25 mouse cellular contexts compared by ENCODE assay signal in the genomic region with DNA sequence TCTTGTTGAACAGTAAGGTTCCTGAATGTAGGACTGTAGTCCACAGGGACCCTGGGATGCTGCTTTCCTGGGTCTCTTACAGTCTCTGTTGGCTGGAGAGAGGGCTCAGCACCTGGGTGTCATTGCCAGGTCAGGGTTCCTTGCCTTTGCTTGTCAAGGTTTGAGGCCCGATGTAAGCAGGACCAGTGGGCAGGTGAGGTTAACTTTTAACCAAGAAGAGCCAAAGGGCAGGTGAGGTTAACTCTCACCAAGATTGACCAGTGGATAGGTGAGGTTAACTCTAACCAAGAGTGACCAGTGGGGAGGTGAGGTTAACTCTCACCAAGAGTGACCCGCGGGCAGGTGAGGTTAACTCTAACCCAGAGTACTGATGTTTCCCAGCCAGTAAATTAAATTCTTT. TPM values are rescaled to one million over a fixed set of nuclear protein-coding genes. Genes with fewer than 3 reads are reported as not detected.
A peak's percentile ranks its signal among the peaks of the same experiment; 100 is the strongest.
DNase-seq lines count a peak whose midpoint lies in the region; ATAC-seq and TF ChIP-seq lines count a peak whose summit lies in the region.
"Had no signal": no experiment of that assay in that cellular context is flagged by ENCODE, and none has a peak within 500 bp of the region (broad histone marks: within the 10 kb centered on the region; RNA-seq: fewer than 3 reads in every experiment).

No protein-coding gene starts in this region.

- peaks cover 2% of the 10 kb centered on the region; the same call in 1 of the 2 replicates for H3K4me1 ChIP-seq in liver, embryonic 16.5 days (ENCODE audit: control insufficient read depth, low read depth, low read length)
- H3K4me1 ChIP-seq in liver, postnatal 0 days (ENCODE audit: insufficient read depth): peaks cover 20% of the 10 kb centered on the region
- H3K4me1 ChIP-seq: forebrain, embryonic 13.5 days had no signal

- H3K4me2 ChIP-seq in liver, embryonic 16.5 days (ENCODE audit: low read depth, low read length): no peak overlapping the region
- H3K4me2 ChIP-seq in liver, postnatal 0 days (ENCODE audit: low read depth, low read length): no peak overlapping the region
- H3K4me2 ChIP-seq: forebrain, embryonic 13.5 days; heart, embryonic 13.5 days had no signal

- 0 out of 2 replicates have a peak, but pooled peaks have one; percentile 27 for ATAC-seq in liver, embryonic 16.5 days (ENCODE audit: low read depth)
- ATAC-seq in liver, postnatal 0 days: no peak
- ATAC-seq: CD4-positive, CD25-positive, alpha-beta regulatory T cell, adult 4 months; forebrain, embryonic 13.5 days; forebrain, postnatal 0 days had no signal

- WGBS in liver, embryonic 16.5 days (ENCODE audit: insufficient replicate concordance): 88% methylated on average over 3 of the region's 3 CpGs
- 72% methylated on average over 3 of the region's 3 CpGs for WGBS in liver, postnatal 0 days (ENCODE audit: insufficient replicate concordance)

- H3K4me3 ChIP-seq in liver, embryonic 16.5 days (ENCODE audit: low read depth, low read length): no peak overlapping the region
- no peak overlapping the region for H3K4me3 ChIP-seq in liver, postnatal 0 days (ENCODE audit: low read depth, low read length)
- no peak overlapping the region for H3K4me3 ChIP-seq in left cerebral cortex, adult 2 months
- H3K4me3 ChIP-seq: embryonic facial prominence, embryonic 10.5 days; forebrain, embryonic 13.5 days; heart, embryonic 13.5 days had no signal

- intact Hi-C loops in left cerebral cortex, adult 2 months (cut with DNase I): no loop called here

- no peak overlapping the region for H3K9ac ChIP-seq in liver, embryonic 16.5 days (ENCODE audit: low read depth, low read length)
- no peak overlapping the region for H3K9ac ChIP-seq in liver, postnatal 0 days (replicated peaks)
- H3K9ac ChIP-seq: forebrain, embryonic 13.5 days; forebrain, postnatal 0 days; heart, embryonic 13.5 days had no signal

- H3K9me3 ChIP-seq in liver, embryonic 16.5 days (replicated peaks; ENCODE audit: control insufficient read depth, low read length): no peaks in the 10 kb centered on the region
- no peaks in the 10 kb centered on the region for H3K9me3 ChIP-seq in liver, postnatal 0 days (ENCODE audit: low read length)
- H3K9me3 ChIP-seq: embryonic facial prominence, embryonic 10.5 days; forebrain, embryonic 13.5 days; G1E; heart, embryonic 13.5 days had no signal

- H3K27me3 ChIP-seq in liver, embryonic 16.5 days (ENCODE audit: control insufficient read depth, insufficient read depth, low read depth, low read length): no peaks in the 10 kb centered on the region
- H3K27me3 ChIP-seq in liver, postnatal 0 days (ENCODE audit: insufficient read depth, low read length): no peaks in the 10 kb centered on the region
- H3K27me3 ChIP-seq: forebrain, embryonic 13.5 days; heart, embryonic 13.5 days had no signal

- no peak overlapping the region for H3K27ac ChIP-seq in liver, embryonic 16.5 days (ENCODE audit: low read length)
- H3K27ac ChIP-seq in liver, postnatal 0 days (ENCODE audit: low read depth): no peak overlapping the region
- H3K27ac ChIP-seq in left cerebral cortex, adult 2 months: no peak overlapping the region
- H3K27ac ChIP-seq: embryonic facial prominence, embryonic 10.5 days; forebrain, embryonic 13.5 days; heart, embryonic 13.5 days had no signal

- TF ChIP-seq CTCF in liver, postnatal 0 days (IDR thresholded peaks at IDR 0.05; ENCODE audit: low read depth): no peak
- TF ChIP-seq CTCF in left cerebral cortex, adult 2 months (IDR thresholded peaks at IDR 0.05): no peak

- no peak for TF ChIP-seq EP300 in liver, postnatal 0 days (IDR thresholded peaks at IDR 0.05; ENCODE audit: low read depth)

- DNase-seq in heart, adult 11 months: peak; percentile 78
- DNase-seq in heart, postnatal 4 days: no peak
- peak; percentile 31 to 38 for DNase-seq in kidney, adult 8-10 months
- no peak for DNase-seq in kidney, postnatal 14 days
- DNase-seq in liver, postnatal 0 days: no peak
- DNase-seq in retina, postnatal 1 day: no peak
- DNase-seq in left cerebral cortex, adult 2 months (ENCODE audit: extremely low spot score in 1 of 2, low spot score in 2 of 2): no peak
- DNase-seq: adrenal gland, adult 8-10 months; adrenal gland, postnatal 36 days; B cell, adult 2 months; cerebellum, adult 2 months; cerebellum, postnatal 10 days; forebrain, postnatal 0 days; gastrocnemius, postnatal 14 days; heart, postnatal 36 days had no signal

- H3K36me3 ChIP-seq in liver, embryonic 16.5 days (ENCODE audit: control insufficient read depth, insufficient read depth): no peaks in the 10 kb centered on the region
- peaks cover 3% of the 10 kb centered on the region for H3K36me3 ChIP-seq in liver, postnatal 0 days (replicated peaks; ENCODE audit: insufficient read depth, low read length)

RNA-seq across cellular contexts. Expression of gene Gpr183, which starts 24.3 kb away (rescaled TPM):
- 1 to 10 TPM; 2.8 to 3.3 TPM for total RNA-seq in heart, postnatal 4 days (2021)
- 1.1 and 1.7 TPM in 2 replicates for polyA plus RNA-seq in liver, embryonic 16.5 days (2015; fragmentation: Nextera tagmentation; extraction: Ambion mirVana)
- polyA plus RNA-seq in liver, postnatal 0 days (2015; fragmentation: Nextera tagmentation; extraction: Ambion mirVana): 0.94 and 0.95 TPM in 2 replicates
- under 1 TPM; 0.44 to 0.66 TPM for total RNA-seq in left cerebral cortex, adult 2 months (2021)

RNA-seq across cellular contexts. Expression of gene Timm8a2, which starts 45.1 kb away (rescaled TPM):
- total RNA-seq in heart, postnatal 4 days (2021): not detected
- polyA plus RNA-seq in liver, embryonic 16.5 days (2015; fragmentation: Nextera tagmentation; extraction: Ambion mirVana): not detected in 2 replicates
- polyA plus RNA-seq in liver, postnatal 0 days (2015; fragmentation: Nextera tagmentation; extraction: Ambion mirVana): not detected in 2 replicates
- total RNA-seq in left cerebral cortex, adult 2 months (2021): not detected
- total RNA-seq: adrenal gland, adult 8-10 months; adrenal gland, postnatal 36 days; forebrain, postnatal 0 days; G1E; gastrocnemius, adult 18-20 months; gastrocnemius, postnatal 14 days; granulocyte monocyte progenitor cell, adult 5-6 weeks; heart, postnatal 36 days had no signal
- polyA plus RNA-seq: CD4-positive, CD25-positive, alpha-beta regulatory T cell, adult 4 months; embryonic facial prominence, embryonic 10.5 days; embryonic facial prominence, embryonic 14.5 days; forebrain, embryonic 13.5 days; forebrain, postnatal 0 days; heart, embryonic 13.5 days; heart, postnatal 0 days had no signal

Comparison
In these comparisons a context has a peak if more than half of its experiments do, and no peak if none do; other contexts are left out.
1. DNase-seq: peak in heart, adult 11 months (single experiment) and kidney, adult 8-10 months (2 of 2); none in heart, postnatal 4 days (single experiment), kidney, postnatal 14 days (single experiment), liver, postnatal 0 days (single experiment), retina, postnatal 1 day (single experiment) and left cerebral cortex, adult 2 months (0 of 2).